Mouse (Mus musculus) hematopoietic stem cell, adult 5-6 weeks (primary cell): Measurements from ENCODE around the gene Edaradd. TPM values are rescaled to one million over a fixed set of nuclear protein-coding genes. Genes with fewer than 3 reads are reported as not detected.

Experiments used
- ATAC-seq, 2 experiments: fragments of 125-278 bp in 1 of 2; replicated peaks in 1 of 2; 2 replicates each; pipeline ENCODE4 v1.8.0; 2016 to 2017; ENCODE audit warnings: inconsistent platforms in 2 of 2, mild to moderate bottlenecking in 2 of 2, moderate number of reproducible peaks in 2 of 2, low read depth in 1 of 2, moderate TSS enrichment in 1 of 2; ENCODE audit not compliant: low FRiP score in 2 of 2, poor library complexity in 2 of 2, severe bottlenecking in 2 of 2, insufficient read depth in 1 of 2, low TSS enrichment in 1 of 2
- total RNA-seq: library from RNA; stranded (forward); fragments of 172-1452, 232-1000 nt; gene quantifications from 2 replicates; pipeline ENCODE4 v1.2.3, GENCODE M21; 2017

The Edaradd gene
- total RNA-seq, 1 experiment from 2014 or later, result 0.45 TPM

- no peak for ATAC-seq
Measured at GRCm38 (mm10) chr13:12534628-12535027, 14.4 kb upstream of the Edaradd start.

GRCm38 (mm10) chr13:12525678-12526077 is 5.4 kb upstream of the Edaradd start:
- ATAC-seq, result no peak

GRCm38 (mm10) chr13:12522346-12522745 is 2.1 kb upstream of the Edaradd start:
- no peak for ATAC-seq

- ATAC-seq, result 0 out of 4 replicates have a peak, but pooled peaks have one; percentile 20 to 40
Measured at GRCm38 (mm10) chr13:12519371-12519770, 867 bp downstream of the Edaradd start.

DNA sequence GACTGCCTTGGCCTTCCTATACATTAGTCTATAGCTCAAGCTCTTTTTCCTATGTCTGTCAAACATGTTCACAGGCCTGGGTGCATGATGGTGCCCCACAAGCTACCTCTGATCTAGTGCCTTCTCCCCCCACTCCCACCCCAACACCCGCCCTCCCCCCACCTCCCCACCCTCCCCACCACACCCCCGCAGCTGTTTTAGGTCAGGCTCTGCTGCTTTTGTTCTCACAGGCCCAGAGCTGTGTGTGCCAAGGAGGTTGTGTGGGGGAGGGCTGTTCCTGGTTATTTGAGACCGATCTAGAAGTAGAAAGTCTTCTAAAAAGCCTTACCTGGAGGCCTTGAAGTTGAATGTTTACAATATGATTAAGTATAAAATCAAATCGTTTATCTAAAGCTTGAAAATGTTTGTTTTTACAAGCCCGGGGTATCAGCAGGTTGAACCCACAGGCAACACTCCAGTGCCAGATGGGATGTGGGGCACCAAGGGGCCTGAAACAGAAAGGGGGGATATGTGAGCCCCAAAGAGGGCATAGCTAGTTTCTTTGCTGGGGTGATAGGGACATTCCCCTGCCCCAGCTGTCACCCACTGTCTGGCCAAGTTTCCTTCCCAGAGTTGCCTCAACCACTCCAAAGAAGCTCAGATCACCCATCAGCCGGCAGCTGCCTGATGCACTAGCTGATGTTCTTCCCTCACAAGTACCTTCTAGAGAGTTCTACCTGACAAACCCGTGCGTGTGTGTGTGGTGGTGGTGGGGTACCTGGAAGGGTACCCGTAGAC is 8.9 kb downstream of the Edaradd start:
- ATAC-seq, result no peak

DNA sequence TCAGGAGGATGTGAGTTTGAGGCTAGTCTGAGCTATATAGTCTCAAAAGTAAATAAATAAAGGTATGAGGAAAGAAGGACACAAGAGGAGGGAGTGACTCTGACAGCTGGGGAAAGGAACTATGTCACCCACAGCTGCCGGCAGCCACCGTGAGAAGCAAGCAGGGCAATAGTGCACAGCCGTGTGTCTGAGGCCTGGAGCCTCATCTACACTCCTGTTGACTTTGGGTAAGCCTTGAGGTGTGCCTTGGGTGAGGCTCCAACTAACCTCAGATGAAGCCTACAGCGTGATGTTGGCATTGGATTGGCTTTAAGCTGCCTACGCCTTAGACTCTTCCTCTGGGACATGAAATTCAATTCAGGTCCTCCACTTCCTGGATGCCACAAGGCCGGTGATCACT is 10.2 kb downstream of the Edaradd start:
- ATAC-seq, result no peak

- ATAC-seq, result peak; percentile 61 to 62
Measured at GRCm38 (mm10) chr13:12507426-12507825, 12.8 kb downstream of the Edaradd start.

DNA sequence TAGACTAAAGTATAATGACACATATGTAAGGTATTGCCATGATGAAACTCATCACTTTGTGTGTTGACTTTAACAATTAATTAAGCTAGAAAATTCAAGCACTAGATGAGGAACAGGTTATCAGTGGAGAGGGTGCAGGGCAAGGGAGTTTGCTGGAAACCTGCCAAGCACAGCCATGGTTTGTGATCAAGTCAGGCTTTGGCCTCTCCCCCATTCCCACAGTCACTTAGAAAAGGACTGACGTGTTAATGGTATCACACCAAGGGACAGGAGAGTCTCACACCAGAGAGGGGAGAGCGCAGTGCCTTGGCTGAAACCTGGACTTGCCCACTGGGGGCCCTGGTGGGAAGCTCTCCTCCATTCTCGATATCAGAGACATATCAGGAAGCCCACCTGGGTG is 14.9 kb downstream of the Edaradd start:
- ATAC-seq, result no peak

- ATAC-seq, result 0 out of 4 replicates have a peak, but pooled peaks of 1 of the 2 experiments have one; percentile 25
Measured at GRCm38 (mm10) chr13:12503238-12503751, 16.9 kb downstream of the Edaradd start.

DNA sequence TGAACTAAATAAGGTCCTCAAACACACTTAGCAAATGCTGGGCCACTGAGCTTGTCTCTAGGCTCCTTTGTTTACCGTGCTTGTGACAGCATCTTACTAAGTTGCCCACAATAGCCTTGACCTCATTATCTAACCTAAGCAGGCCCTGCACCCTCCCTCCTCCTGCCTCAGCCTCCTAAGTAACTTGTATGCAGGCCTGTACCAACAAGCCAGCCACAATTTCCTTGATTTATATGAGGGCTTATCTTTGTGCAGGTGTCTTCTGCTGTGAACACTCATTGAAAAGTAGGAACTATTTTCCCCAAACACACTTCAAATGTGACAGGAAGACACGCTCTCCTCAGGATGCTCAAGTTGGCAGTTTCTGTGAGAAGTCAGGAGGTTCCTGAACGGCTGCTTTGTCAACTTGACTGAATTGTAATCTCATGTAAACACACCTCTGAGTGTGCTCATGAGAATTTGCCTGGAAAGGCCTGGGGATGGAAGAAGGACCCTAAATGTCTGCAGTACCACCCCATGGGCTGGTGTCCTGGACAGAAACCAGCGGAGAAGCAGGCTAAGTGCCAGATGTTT is 17.5 kb downstream of the Edaradd start:
- ATAC-seq, result peak; percentile 20 to 33; a peak in 1 of 4 replicates

- ATAC-seq, result no peak
Measured at GRCm38 (mm10) chr13:12499107-12499506, 21.1 kb downstream of the Edaradd start.

GRCm38 (mm10) chr13:12497809-12498208 is 22.4 kb downstream of the Edaradd start:
- ATAC-seq, result no peak

GRCm38 (mm10) chr13:12494750-12495149 is 25.5 kb downstream of the Edaradd start:
- no peak for ATAC-seq

DNA sequence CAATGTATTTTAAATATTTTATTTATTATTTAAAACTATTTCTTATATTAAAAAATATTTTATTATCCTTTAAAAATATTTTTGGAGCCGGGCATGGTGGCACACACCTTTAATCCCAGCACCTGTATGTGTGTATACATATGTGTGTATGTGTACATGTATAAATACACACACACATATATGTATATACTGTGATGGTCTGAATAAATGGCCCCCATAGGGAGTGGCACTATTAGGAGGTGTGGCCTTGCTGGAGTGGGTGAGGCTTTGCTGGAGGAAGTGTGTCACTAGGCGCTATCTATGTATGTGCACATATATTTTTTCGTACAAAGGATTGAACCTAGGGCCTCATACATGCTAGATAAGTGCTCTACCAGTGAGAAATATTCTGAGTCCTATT is 27.7 kb downstream of the Edaradd start:
- no peak for ATAC-seq

- ATAC-seq, result no peak
Measured at GRCm38 (mm10) chr13:12485640-12486039, 34.6 kb downstream of the Edaradd start.

GRCm38 (mm10) chr13:12485197-12485596 is 35.0 kb downstream of the Edaradd start:
- no peak for ATAC-seq

- ATAC-seq, result no peak
Measured at GRCm38 (mm10) chr13:12479802-12480201, 40.4 kb downstream of the Edaradd start.

GRCm38 (mm10) chr13:12478301-12478700 is 41.9 kb downstream of the Edaradd start:
- ATAC-seq, result no peak
